Mouse (Mus musculus): ENCODE measurements at regions not wholly inside any gene's neighbourhood (a gene's known extent, or its start where the extent isn't known, plus 50 kb on each side); places are given as distances from the start of the nearest gene placed in this dataset.

DNA sequence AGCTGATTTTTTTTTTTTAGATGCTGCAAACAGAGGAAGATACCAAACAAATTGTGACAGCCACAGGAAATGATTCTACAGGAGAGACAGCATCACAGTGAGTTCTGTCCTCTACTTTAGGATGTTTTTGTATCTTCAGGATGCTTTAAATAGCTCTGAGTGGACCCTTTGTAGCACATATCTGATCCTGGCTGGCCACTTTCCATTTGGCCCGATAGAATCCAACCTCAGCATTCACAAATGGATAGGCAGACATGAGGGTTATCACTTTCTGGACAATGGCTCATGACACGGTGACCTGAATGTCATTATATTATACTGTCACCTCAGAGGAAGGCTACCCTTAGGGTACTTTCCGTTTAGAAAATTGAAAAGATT, 379.3 kb downstream of the Gm10295 start:
- no peak for ATAC-seq (replicated peaks; ENCODE audit: poor library complexity, severe bottlenecking)

- no peak for ATAC-seq (replicated peaks; ENCODE audit: poor library complexity, severe bottlenecking)
Measured at GRCm38 (mm10) chr7:70971323-70972022, 379.8 kb downstream of the Gm10295 start.

GRCm38 (mm10) chr7:70952318-70952959, 398.8 kb downstream of the Gm10295 start:
- no peak for ATAC-seq (replicated peaks; ENCODE audit: poor library complexity, severe bottlenecking)

DNA sequence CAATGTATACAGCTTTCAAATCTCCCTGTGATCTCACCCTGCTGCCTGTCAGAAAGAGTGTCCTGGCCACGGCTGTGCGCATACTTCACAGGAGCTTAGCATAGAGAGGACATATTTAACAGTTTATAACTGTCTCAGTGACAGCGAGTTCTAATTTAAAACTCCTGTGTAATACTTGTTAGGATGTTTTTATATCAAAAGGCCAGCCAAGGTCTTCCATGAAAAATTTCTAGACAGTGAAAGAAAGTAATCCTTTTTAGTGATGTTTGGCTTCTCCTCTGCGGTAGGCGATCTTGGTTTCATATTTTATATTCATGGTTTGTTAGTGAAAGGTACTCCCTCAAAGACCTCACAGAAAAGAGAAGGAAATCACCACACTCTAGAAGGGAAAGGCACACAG, 403.0 kb downstream of the Gm10295 start:
- no peak for ATAC-seq (replicated peaks; ENCODE audit: poor library complexity, severe bottlenecking)

GRCm38 (mm10) chr7:70946260-70946659, 405.0 kb downstream of the Gm10295 start:
- no peak for ATAC-seq (replicated peaks; ENCODE audit: poor library complexity, severe bottlenecking)

DNA sequence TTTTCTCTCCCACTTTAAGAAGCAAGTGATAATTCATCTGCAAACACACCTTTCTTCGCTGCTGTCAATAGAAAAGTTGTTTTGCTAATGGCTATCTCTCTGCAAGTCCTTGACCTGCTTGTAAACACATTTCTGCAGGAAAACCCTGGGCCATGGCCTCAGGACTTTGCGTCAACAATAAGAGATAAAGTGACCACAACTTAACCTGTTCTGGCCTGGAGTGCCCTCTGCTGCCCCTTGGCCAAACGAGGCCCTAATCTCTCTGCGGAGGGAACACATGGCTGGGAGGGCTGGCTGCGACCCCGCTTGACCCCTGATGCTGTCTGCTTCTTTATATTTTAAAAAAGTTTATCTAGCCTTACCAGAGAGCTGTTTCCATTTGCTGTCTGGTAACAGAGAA, 420.4 kb downstream of the Gm10295 start:
- no peak for ATAC-seq (replicated peaks; ENCODE audit: poor library complexity, severe bottlenecking)

GRCm38 (mm10) chr7:70929935-70930334, 421.4 kb downstream of the Gm10295 start:
- ATAC-seq (replicated peaks; ENCODE audit: poor library complexity, severe bottlenecking): no peak

DNA sequence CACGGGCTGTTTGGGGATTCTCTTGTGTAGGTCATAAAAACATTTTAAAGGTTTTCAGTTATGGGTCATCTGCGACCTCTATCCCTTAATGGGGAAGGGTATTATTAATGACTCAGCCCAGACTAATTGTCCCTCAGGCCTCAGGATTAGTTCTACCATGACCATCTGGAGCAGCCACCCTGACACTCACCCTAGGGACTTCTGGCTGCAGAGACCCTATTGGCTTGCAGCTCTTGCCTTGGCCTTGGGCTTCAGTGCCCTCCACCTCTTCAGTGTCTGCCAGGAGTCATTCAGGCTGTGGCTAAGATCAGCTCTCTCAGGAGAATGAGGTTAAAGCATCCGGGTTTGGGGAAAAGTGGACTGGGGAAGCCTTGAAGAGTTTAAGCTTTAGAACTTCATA, 423.3 kb downstream of the Gm10295 start:
- no peak for ATAC-seq (replicated peaks; ENCODE audit: poor library complexity, severe bottlenecking)

GRCm38 (mm10) chr7:70917016-70917415, 434.3 kb downstream of the Gm10295 start:
- no peak for ATAC-seq (replicated peaks; ENCODE audit: poor library complexity, severe bottlenecking)

- no peak for ATAC-seq (replicated peaks; ENCODE audit: poor library complexity, severe bottlenecking)
Measured at GRCm38 (mm10) chr7:70908921-70909320, 442.4 kb downstream of the Gm10295 start.

DNA sequence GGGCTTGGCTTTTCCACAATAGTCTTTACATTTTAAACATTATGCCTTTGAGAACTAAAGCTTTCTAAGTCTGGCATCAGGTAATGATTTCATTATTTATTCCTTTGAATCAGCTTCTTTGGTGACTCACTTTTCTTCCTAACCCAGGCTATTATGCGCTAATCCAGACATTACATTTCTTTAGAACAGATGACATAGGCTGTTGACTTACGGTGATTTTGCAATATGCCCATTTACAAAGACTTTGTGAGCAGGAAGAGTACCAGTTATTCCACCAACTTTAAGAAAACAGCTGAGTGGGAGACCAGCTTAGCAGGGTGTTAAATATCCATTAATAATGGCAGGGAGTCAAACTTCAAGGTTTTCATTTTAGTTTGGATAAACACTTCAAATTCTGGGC, 459.6 kb downstream of the Gm10295 start:
- no peak for ATAC-seq (replicated peaks; ENCODE audit: poor library complexity, severe bottlenecking)

DNA sequence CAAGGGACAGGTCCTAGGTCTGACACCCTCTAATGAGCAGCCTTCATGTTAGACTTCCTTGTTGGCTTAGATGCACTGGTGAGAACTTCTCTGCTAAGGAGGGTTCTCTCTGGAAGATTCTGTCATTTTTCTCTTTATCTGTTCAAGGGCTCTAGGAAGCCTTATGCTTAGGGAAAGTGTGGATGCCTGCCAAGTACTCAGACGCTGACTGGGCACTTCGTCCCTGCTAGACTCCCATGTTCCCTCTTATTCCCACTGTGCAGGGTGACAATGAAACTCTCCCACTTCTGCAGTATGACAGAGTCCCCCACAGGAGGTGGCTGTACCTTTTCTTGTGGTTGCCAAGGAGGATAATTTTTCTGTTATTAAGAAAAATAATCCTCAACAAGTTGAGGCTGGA, 470.8 kb downstream of the Gm10295 start:
- ATAC-seq (replicated peaks; ENCODE audit: poor library complexity, severe bottlenecking): no peak

DNA sequence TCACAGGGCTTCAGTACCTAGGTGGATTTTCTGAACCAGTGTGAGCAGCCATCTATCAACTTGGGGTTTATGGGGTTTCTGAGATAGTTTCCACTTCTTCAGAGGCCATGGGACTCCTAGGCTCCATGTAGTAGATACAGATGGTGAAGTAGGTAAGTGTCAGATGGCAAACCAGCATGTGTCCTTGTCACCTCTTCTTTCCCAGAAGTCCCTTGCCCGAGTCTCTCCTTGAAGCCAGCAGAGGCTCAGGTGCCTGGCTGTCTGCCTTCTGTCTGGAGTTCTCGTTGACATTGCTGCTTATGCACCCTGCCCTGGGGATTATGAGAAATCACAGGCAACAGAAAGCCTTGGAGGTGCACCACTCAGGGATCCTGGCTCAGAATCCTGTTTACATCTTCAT, 476.9 kb downstream of the Gm10295 start:
- ATAC-seq (replicated peaks; ENCODE audit: poor library complexity, severe bottlenecking): no peak

- ATAC-seq (replicated peaks; ENCODE audit: poor library complexity, severe bottlenecking): no peak
Measured at GRCm38 (mm10) chr7:70870841-70871534, 480.3 kb downstream of the Gm10295 start.

DNA sequence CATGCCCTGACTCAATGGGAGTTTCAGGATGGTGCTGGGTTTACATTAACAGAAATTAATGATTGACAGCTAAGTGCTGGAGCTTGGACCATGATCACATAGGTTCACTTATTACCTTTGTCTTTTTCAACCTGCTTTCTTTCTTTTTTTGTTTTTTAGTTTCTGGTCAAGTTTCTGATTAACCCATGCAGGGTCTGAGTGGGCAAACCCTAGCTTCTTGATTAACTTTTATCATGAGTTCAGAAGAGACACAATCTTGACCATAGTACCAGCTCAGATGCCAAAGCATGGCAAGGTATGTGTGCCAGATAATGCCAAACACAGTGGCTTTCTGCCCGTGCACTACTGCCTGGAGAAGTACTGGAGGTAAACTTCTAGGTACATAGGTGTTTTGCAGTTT, 482.2 kb downstream of the Gm10295 start:
- ATAC-seq (replicated peaks; ENCODE audit: poor library complexity, severe bottlenecking): no peak

DNA sequence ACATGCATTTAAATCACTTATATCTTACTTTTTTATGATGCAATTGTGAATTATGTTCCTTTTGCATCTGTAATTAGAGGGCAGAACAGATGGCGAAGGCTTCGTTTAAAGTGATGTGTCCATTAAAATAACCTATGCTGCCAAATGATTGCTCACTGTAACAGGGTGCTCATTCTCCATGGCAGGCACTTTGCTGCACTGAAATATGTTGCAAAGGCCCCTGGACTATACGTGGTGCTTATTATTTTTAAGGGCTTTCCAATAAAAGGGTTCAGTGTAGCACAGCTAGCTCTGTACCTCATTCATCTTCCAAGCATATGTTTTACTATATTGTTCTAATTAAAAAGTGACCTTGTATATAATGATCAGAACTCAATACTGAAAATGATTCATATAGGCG, 491.3 kb downstream of the Gm10295 start:
- no peak for ATAC-seq (replicated peaks; ENCODE audit: poor library complexity, severe bottlenecking)

GRCm38 (mm10) chr7:70850726-70851125, 484.2 kb upstream of the Nr2f2 start:
- no peak for ATAC-seq (replicated peaks; ENCODE audit: poor library complexity, severe bottlenecking)

DNA sequence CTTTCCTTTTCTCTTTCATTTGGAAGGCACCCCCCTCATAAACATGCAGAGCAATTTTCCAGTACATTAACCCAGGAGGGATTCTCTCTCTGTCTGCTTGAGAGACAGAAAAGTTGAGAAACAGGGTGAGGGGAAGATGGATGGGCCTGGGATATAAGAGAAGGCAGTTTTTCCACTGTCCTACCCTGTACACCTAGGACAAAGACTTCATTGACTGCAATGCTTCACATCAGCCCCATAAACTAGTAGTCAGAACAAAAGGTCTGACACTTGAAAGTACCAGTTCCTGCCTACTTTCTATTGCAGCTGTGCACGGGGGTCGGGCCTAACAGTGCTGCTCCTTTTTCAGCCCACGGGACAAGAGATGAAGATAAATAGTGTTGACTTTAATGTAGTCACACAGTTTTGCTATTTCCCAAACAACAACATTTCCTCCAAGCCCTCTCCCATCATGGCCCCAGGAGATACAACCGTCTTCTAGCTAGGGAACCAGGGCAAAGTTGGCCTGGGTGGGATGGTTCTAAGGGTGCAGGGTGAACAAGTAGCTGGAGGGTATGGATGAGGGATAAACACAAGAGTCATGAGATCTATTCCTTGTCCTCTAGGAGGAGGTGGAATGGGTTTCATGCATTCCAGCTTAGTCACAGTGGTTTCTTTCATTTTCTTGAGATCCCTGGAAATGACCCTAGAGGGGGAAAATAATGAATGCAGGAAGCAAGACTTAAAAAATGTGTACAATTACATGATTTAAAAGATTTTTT, 481.7 kb upstream of the Nr2f2 start:
- ATAC-seq (replicated peaks; ENCODE audit: poor library complexity, severe bottlenecking): no peak

DNA sequence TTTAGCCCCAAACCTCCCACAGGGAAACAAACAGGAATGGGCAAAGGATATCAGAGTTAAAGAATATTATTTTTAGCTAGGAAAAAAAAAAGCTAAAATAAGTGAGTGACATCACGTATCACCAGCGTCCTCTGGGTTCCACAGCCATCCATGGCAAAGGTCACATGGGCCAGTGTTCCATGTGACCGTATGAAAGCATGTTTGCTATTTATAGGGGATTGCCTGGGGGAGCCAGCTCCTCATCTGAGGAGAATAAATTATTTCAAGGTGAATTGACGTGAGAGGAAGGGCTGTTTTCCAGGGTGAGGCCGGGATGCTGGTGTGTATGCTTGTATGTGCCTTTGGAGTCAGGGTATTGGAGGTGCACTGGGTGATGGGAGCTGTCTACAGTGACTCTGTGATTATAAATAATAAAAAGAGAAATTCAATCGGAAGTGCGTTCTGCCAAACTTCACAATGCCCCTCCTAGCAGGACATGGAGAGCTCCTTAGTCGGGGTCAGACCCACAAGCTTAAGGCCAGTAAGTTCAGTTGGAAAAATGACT, 481.0 kb upstream of the Nr2f2 start:
- ATAC-seq (replicated peaks; ENCODE audit: poor library complexity, severe bottlenecking): no peak

DNA sequence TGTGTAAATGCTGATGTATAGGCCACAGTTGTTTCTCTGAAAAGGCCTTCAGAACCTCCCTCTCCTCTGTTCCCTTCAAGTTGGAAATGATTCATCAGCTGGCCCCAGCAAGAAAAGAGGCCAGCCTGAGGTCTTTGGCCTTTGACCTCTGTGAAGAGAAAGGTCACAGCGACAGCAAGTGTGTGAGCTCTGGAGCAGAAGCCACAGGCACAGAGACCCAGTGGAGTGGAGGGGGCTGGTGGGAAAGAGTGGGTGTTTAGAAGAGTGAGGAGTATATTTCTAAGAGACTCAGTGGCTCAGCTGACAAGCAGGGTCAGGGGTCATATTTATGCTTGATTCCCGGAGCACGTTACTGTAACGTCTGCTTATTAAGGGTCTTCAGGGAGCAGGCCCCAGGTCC, 479.5 kb upstream of the Nr2f2 start:
- no peak for ATAC-seq (replicated peaks; ENCODE audit: poor library complexity, severe bottlenecking)

- no peak for ATAC-seq (replicated peaks; ENCODE audit: poor library complexity, severe bottlenecking)
Measured at GRCm38 (mm10) chr7:70840142-70840541, 473.6 kb upstream of the Nr2f2 start.
